Mouse (Mus musculus): ENCODE data around the gene Exosc6. TPM values are rescaled to one million over a fixed set of nuclear protein-coding genes. Genes with fewer than 3 reads are reported as not detected.
"Not testable (repeated sequence)": the region's sequence is repeated elsewhere in the genome, so short reads cannot be mapped to it uniquely, and the experiment has no call there.

The Exosc6 gene
- total RNA-seq, 1 experiment from 2014 or later: not detected

- DNase-seq: no peak
Observed at GRCm38 (mm10) chr8:111061688-111062071, 5.5 kb downstream of the Exosc6 start.

GRCm38 (mm10) chr8:111062072-111062757 is 6.1 kb downstream of the Exosc6 start:
- peak; percentile 81 for DNase-seq

- no peak for DNase-seq
Observed at GRCm38 (mm10) chr8:111062893-111063292, 6.8 kb downstream of the Exosc6 start.

- DNase-seq: no peak
Observed at GRCm38 (mm10) chr8:111066308-111066707, 10.2 kb downstream of the Exosc6 start.

- DNase-seq: no peak
Observed at GRCm38 (mm10) chr8:111067439-111067838, 11.3 kb downstream of the Exosc6 start.

GRCm38 (mm10) chr8:111068660-111069059 is 12.5 kb downstream of the Exosc6 start:
- DNase-seq: not testable (repeated sequence)

GRCm38 (mm10) chr8:111075926-111076325 is 19.8 kb downstream of the Exosc6 start:
- DNase-seq: no peak

GRCm38 (mm10) chr8:111079461-111079860 is 23.3 kb downstream of the Exosc6 start:
- no peak for DNase-seq

GRCm38 (mm10) chr8:111079861-111080271 is 23.7 kb downstream of the Exosc6 start:
- DNase-seq: peak; percentile 34

- DNase-seq: no peak
Observed at GRCm38 (mm10) chr8:111081580-111082258, 25.6 kb downstream of the Exosc6 start.

- not testable (repeated sequence) for DNase-seq
Observed at GRCm38 (mm10) chr8:111083936-111084335, 27.8 kb downstream of the Exosc6 start.

- peak; percentile 83 for DNase-seq
Observed at GRCm38 (mm10) chr8:111090126-111090525, 34.0 kb downstream of the Exosc6 start.

GRCm38 (mm10) chr8:111091706-111092105 is 35.6 kb downstream of the Exosc6 start:
- DNase-seq: no peak

- DNase-seq: not testable (repeated sequence)
Observed at GRCm38 (mm10) chr8:111092326-111092725, 36.2 kb downstream of the Exosc6 start, which contains the start of gene Clec18a. Gene Clec18a (minus strand): TSS chr8:111092426.

- peak; percentile 96 for DNase-seq
Observed at GRCm38 (mm10) chr8:111093865-111094718, 38.0 kb downstream of the Exosc6 start, which contains the start of gene Pdpr. Gene Pdpr (plus strand): TSS chr8:111094630.

- DNase-seq: peak; percentile 20
Observed at GRCm38 (mm10) chr8:111094719-111095302, 38.7 kb downstream of the Exosc6 start.

Small RNA genes within 50 kb of the gene (microRNA-seq; reads per million reads assigned to microRNA genes)
- gene Gm24103: 0 reads per million in 2 experiments
- 0.36 to 1.0 reads per million in 2 experiments for gene Mir3473d

Other genes with a start within 250 kb of the Exosc6 start
- gene Cog4, start 209.7 kb upstream of the Exosc6 start, total RNA-seq (2021): 75.8 and 100 TPM in 2 replicates
- gene Sf3b3, start 209.6 kb upstream of the Exosc6 start, total RNA-seq (2021): 81.6 and 86.5 TPM in 2 replicates
- gene Fuk, start 153.9 kb upstream of the Exosc6 start, total RNA-seq (2021): 10.5 and 12.0 TPM in 2 replicates
- 18.3 and 20.4 TPM in 2 replicates for gene St3gal2, start 136.4 kb upstream of the Exosc6 start, total RNA-seq (2021)
- gene Ddx19a, start 58.5 kb upstream of the Exosc6 start, total RNA-seq (2021): 39.5 and 50.9 TPM in 2 replicates
- 9.3 and 12.4 TPM in 2 replicates for gene Ddx19b, start 24.6 kb upstream of the Exosc6 start, total RNA-seq (2021)
- 163 and 173 TPM in 2 replicates for gene Aars, start 23.2 kb upstream of the Exosc6 start, total RNA-seq (2021)
- gene Clec18a, start 36.1 kb downstream of the Exosc6 start, total RNA-seq (2021): not detected in 2 replicates
- 33.4 and 43.5 TPM in 2 replicates for gene Pdpr, start 38.3 kb downstream of the Exosc6 start, total RNA-seq (2021)
- gene Glg1, start 202.9 kb downstream of the Exosc6 start, total RNA-seq (2021): 112 and 135 TPM in 2 replicates
- gene Rfwd3, start 243.9 kb downstream of the Exosc6 start, total RNA-seq (2021): 67.2 and 88.7 TPM in 2 replicates